In the genomic region with DNA sequence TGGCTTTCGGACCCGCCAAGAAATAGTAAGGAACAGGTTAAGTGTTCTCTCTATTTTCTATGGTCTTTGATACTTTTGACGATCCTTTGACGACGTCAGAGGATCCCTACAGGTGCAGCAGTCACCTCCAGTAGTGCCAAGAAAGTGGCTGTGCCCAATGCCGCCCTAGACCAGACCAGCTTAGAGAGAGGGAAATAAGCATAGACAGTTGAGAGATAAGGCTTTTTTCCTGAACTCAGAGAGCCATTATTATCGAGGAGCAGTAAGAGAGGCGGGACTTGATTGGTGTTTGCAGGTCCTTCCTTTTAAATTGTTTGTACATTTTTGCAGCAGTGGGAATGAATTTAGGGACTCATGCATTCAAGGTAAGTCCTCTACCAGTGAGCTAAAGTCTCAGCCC, we compare ENCODE assay signal across 9 mouse cellular contexts. TPM values are rescaled to one million over a fixed set of nuclear protein-coding genes. Genes with fewer than 3 reads are reported as not detected.
DNase-seq lines count a peak whose midpoint lies in the region; ATAC-seq lines count a peak whose summit lies in the region.
"Had no signal": no experiment of that assay in that cellular context is flagged by ENCODE, and none has a peak within 500 bp of the region (broad histone marks: within the 10 kb centered on the region; RNA-seq: fewer than 3 reads in every experiment).

No protein-coding gene starts in this region.

- 44% methylated on average over 8 of the region's 8 CpGs for WGBS in heart, embryonic 16.5 days
- 58% methylated on average over 8 of the region's 8 CpGs for WGBS in hindbrain, embryonic 11.5 days
- 22% methylated on average over 8 of the region's 8 CpGs for WGBS in liver, embryonic 16.5 days (ENCODE audit: insufficient replicate concordance)

- ATAC-seq in heart, embryonic 16.5 days (replicated peaks; ENCODE audit: extremely low read depth, insufficient read depth, low FRiP score): no peak
- ATAC-seq in hindbrain, embryonic 11.5 days (ENCODE audit: low FRiP score): no peak
- ATAC-seq in liver, embryonic 16.5 days (ENCODE audit: low read depth): no peak
- no peak for ATAC-seq in inflammation-experienced regulatory T-cells, adult 6 months

- intact Hi-C loops in gastrocnemius, postnatal 36 days (cut with DNase I): loop anchor here (5.0 kb wide), 2 partner anchors 35 to 125 kb away; a partner anchor contains a TSS

- no peaks in the 10 kb centered on the region for H3K27me3 ChIP-seq in heart, embryonic 16.5 days (ENCODE audit: control insufficient read depth, insufficient read depth, low read length)
- H3K27me3 ChIP-seq in hindbrain, embryonic 11.5 days (ENCODE audit: control insufficient read depth, insufficient read depth, low read length): no peaks in the 10 kb centered on the region
- H3K27me3 ChIP-seq in liver, embryonic 16.5 days (ENCODE audit: control insufficient read depth, insufficient read depth, low read depth, low read length): no peaks in the 10 kb centered on the region

- peak overlapping the region; percentile 74 for H3K9ac ChIP-seq in heart, embryonic 16.5 days (ENCODE audit: low read length)
- H3K9ac ChIP-seq in hindbrain, embryonic 11.5 days (ENCODE audit: low read depth, low read length): no peak overlapping the region
- peak overlapping the region; percentile 72 for H3K9ac ChIP-seq in liver, embryonic 16.5 days (ENCODE audit: low read depth, low read length)

- H3K4me3 ChIP-seq in heart, embryonic 16.5 days (ENCODE audit: low read length): peak overlapping the region; percentile 58
- no peak overlapping the region for H3K4me3 ChIP-seq in hindbrain, embryonic 11.5 days (ENCODE audit: low read depth, low read length)
- peak overlapping the region; percentile 98 for H3K4me3 ChIP-seq in liver, embryonic 16.5 days (ENCODE audit: low read depth, low read length)

- peak overlapping the region; percentile 96 for H3K4me2 ChIP-seq in heart, embryonic 16.5 days (ENCODE audit: low read depth, low read length)
- peak overlapping the region; percentile 32; the same call in 1 of the 2 replicates for H3K4me2 ChIP-seq in hindbrain, embryonic 11.5 days (replicated peaks; ENCODE audit: low read depth, low read length)
- peak overlapping the region; percentile 96 for H3K4me2 ChIP-seq in liver, embryonic 16.5 days (ENCODE audit: low read depth, low read length)

- no peak overlapping the region; the same call in 1 of the 2 replicates for H3K27ac ChIP-seq in heart, embryonic 16.5 days (ENCODE audit: low read length)
- H3K27ac ChIP-seq in hindbrain, embryonic 11.5 days (ENCODE audit: low read depth, low read length): no peak overlapping the region
- H3K27ac ChIP-seq in liver, embryonic 16.5 days (ENCODE audit: low read length): peak overlapping the region; percentile 90

- DNase-seq in heart, adult 18-20 months: no peak
- peak; percentile 47 for DNase-seq in MEL-GATA-1-ER (ENCODE audit: extremely low read depth, low read depth)
- DNase-seq in hindbrain, embryonic 11.5 days (ENCODE audit: low spot score): no peak
- no peak for DNase-seq in gastrocnemius, postnatal 36 days
- no peak for DNase-seq in adrenal gland, postnatal 10 days
- DNase-seq: kidney, adult 9 months had no signal

- peaks cover 23% of the 10 kb centered on the region for H3K4me1 ChIP-seq in heart, embryonic 16.5 days (ENCODE audit: control insufficient read depth, insufficient read depth, low read length)
- no peaks in the 10 kb centered on the region; the same call in 1 of the 2 replicates for H3K4me1 ChIP-seq in hindbrain, embryonic 11.5 days (replicated peaks; ENCODE audit: control insufficient read depth, insufficient read depth, low read length)
- H3K4me1 ChIP-seq in liver, embryonic 16.5 days (ENCODE audit: control insufficient read depth, low read depth, low read length): peaks cover 30% of the 10 kb centered on the region

- H3K9me3 ChIP-seq in heart, embryonic 16.5 days (replicated peaks; ENCODE audit: control insufficient read depth, low read length): no peaks in the 10 kb centered on the region
- H3K9me3 ChIP-seq in hindbrain, embryonic 11.5 days (ENCODE audit: control insufficient read depth, low read length): no peaks in the 10 kb centered on the region
- no peaks in the 10 kb centered on the region for H3K9me3 ChIP-seq in liver, embryonic 16.5 days (replicated peaks; ENCODE audit: control insufficient read depth, low read length)

- H3K36me3 ChIP-seq in heart, embryonic 16.5 days (ENCODE audit: control insufficient read depth, insufficient read depth): no peaks in the 10 kb centered on the region
- no peaks in the 10 kb centered on the region for H3K36me3 ChIP-seq in hindbrain, embryonic 11.5 days (ENCODE audit: control insufficient read depth, insufficient read depth, low read length)
- H3K36me3 ChIP-seq in liver, embryonic 16.5 days (ENCODE audit: control insufficient read depth, insufficient read depth): no peaks in the 10 kb centered on the region

RNA-seq across cellular contexts. Expression of a gene that starts 1.3 kb away (rescaled TPM):
- 25.5 and 26.4 TPM in 2 replicates for polyA plus RNA-seq in heart, embryonic 16.5 days (2015; fragmentation: Nextera tagmentation; extraction: Ambion mirVana)
- 10 to 100 TPM; 28.8 to 40.5 TPM for total RNA-seq in heart, adult 18-20 months (2021)
- polyA plus RNA-seq in hindbrain, embryonic 11.5 days (2014; fragmentation: Nextera tagmentation; extraction: Ambion mirVana): 40.2 and 53.2 TPM in 2 replicates
- polyA plus RNA-seq in liver, embryonic 16.5 days (2015; fragmentation: Nextera tagmentation; extraction: Ambion mirVana): 43.6 and 44.1 TPM in 2 replicates
- 10 to 100 TPM; 12.4 to 19.4 TPM for total RNA-seq in gastrocnemius, postnatal 36 days (2021)
- polyA plus RNA-seq in inflammation-experienced regulatory T-cells, adult 6 months (2017; shearing (Covaris generic)): 100 to 1,000 TPM in 2 of 3 experiments, 10 to 100 TPM in 1; 87.2 to 121 (median 114) TPM
- total RNA-seq in adrenal gland, postnatal 10 days (2021): 10 to 100 TPM; 38.4 to 49.1 TPM

RNA-seq across cellular contexts. Expression of a gene that starts 34.9 kb away (rescaled TPM):
- 283 and 317 TPM in 2 replicates for polyA plus RNA-seq in heart, embryonic 16.5 days (2015; fragmentation: Nextera tagmentation; extraction: Ambion mirVana)
- total RNA-seq in heart, adult 18-20 months (2021): 100 to 1,000 TPM; 259 to 269 TPM
- 148 and 177 TPM in 2 replicates for polyA plus RNA-seq in hindbrain, embryonic 11.5 days (2014; fragmentation: Nextera tagmentation; extraction: Ambion mirVana)
- 108 and 118 TPM in 2 replicates for polyA plus RNA-seq in liver, embryonic 16.5 days (2015; fragmentation: Nextera tagmentation; extraction: Ambion mirVana)
- total RNA-seq in gastrocnemius, postnatal 36 days (2021): 100 to 1,000 TPM; 134 to 143 TPM
- polyA plus RNA-seq in inflammation-experienced regulatory T-cells, adult 6 months (2017; shearing (Covaris generic)): 100 to 1,000 TPM; 141 to 209 (median 183) TPM
- total RNA-seq in adrenal gland, postnatal 10 days (2021): 100 to 1,000 TPM; 217 to 226 TPM

Comparison
In these comparisons a context has a peak if more than half of its experiments do, and no peak if none do; other contexts are left out.
1. H3K4me2 ChIP-seq: peak in every context shown above with its lines; median percentile 96 in heart, embryonic 16.5 days; 96 in liver, embryonic 16.5 days; 32 in hindbrain, embryonic 11.5 days.